Mouse (Mus musculus) embryonic fibroblast, embryonic 13.5 days (primary cell): ENCODE results near the gene Rnf144b. TPM values are rescaled to one million over a fixed set of nuclear protein-coding genes. Genes with fewer than 3 reads are reported as not detected.

Source experiments
- H3K27ac ChIP-seq: 2 replicates; pipeline ENCODE4 v1.5.1; 2012; ENCODE audit warnings: low read length, control low read depth, inconsistent platforms; ENCODE audit not compliant: insufficient read depth
- H3K4me1 ChIP-seq: 2 replicates; pipeline ENCODE4 v1.6.1; 2011; ENCODE audit warnings: low read length; ENCODE audit not compliant: control insufficient read depth, insufficient read depth
- H3K4me3 ChIP-seq: 2 replicates; pipeline ENCODE4 v1.5.1; 2011; ENCODE audit warnings: mild to moderate bottlenecking, control low read depth, low read length; ENCODE audit not compliant: insufficient read depth
- CTCF ChIP-seq: IDR thresholded peaks from 2 replicates; pipeline ENCODE4 v1.5.1; 2011; ENCODE audit warnings: mild to moderate bottlenecking, control low read depth, low read length, moderate library complexity, borderline replicate concordance; ENCODE audit not compliant: insufficient read depth
- POLR2A ChIP-seq: IDR thresholded peaks from 2 replicates; pipeline ENCODE4 v1.6.1; 2011; ENCODE audit warnings: low read depth, mild to moderate bottlenecking, control low read depth, low read length, moderate library complexity
- polyA plus RNA-seq: library from polyadenylated mRNA; stranded (reverse); fragments of >200 nt; gene quantifications from 2 replicates; pipeline ENCODE4 v1.2.4, GENCODE M21; 2011; ENCODE audit warnings: low read depth; ENCODE audit not compliant: missing spikeins, insufficient read length

Rnf144b gene
- 1.4 and 1.5 TPM in 2 replicates for polyA plus RNA-seq

DNA sequence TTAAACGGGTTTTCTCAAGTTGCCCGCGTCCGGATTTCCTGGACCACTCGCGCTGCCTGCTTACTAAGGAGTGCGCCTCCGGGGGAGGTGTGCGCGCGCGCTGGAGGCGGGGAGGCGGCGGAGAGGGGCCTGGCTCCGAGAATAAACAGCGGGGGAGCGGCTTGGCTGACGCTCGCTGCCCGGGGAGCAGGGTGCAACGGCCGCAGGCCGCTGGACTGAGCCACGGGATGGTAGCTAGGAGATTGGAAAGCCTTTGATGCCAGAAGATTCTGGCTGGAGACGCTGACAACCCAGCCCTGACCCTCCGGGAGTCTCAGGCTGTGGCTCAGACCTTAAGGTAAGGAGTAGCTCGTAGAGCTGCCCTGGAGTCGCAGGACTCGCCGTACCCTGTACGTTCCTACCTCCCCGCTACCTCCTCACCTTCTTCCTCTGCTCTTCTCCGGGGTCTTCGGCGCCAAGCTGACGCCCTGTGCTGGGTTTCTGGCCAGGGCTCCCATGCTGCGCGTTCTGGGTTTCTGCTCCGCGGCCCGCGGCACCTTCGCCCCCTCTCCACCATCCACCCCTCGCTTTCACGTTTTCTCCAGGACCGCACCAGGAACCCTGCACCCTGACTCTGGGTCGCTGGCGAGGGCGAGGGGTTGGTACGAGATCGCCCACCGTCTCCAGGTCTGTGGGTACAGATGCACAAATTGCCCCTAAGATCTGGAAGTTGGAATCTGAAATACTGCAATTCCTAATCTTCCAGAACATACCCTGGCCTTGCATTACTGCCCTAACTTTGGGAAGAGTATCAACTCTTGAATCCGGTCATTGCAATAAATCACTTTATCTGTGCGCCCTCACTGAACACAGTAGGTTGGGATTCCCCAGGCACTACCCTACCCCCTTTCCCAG lies at the start of gene Rnf144b:
Rnf144b (plus strand) TSS at position 120 of the 894 bp plus-strand sequence.
- TF ChIP-seq POLR2A: no peak; the same call in 1 of the 2 replicates
- TF ChIP-seq CTCF: no peak
- Histone ChIP-seq H3K4me3 (peak within 1 kb of the TSS; percentile 45), H3K27ac (no peak within 1 kb of the TSS), H3K4me1 (peaks cover 7% of the 10 kb centered on the region)

DNA sequence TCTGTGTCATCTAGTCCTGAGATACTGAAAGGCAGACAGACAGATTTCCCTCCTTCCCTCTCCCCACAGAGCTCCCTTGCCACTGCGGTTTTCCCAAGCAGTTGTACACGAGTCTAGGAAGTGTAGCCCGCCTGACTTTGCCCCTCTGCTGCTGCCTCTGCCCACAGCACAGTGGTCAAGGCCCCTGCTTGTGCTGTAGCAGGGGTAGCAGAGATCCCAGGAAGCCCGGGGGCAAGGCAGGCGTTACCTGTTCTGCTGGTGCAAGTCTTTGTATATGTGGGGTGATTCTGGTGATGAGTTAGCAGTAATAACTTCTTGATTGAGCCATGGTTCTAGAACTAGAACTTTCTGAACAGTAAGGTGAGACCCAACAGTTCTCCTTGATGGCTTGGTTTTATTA lies 46.3 kb upstream of the Rnf144b start:
- H3K4me3 ChIP-seq: no peak overlapping the region
- H3K4me1 ChIP-seq: no peaks in the 10 kb centered on the region
- TF ChIP-seq POLR2A (no peak), CTCF (no peak)
- no peak overlapping the region for H3K27ac ChIP-seq

- TF ChIP-seq POLR2A: no peak
- TF ChIP-seq CTCF: no peak
- Histone ChIP-seq H3K4me3 (no peak overlapping the region), H3K4me1 (no peaks in the 10 kb centered on the region), H3K27ac (no peak overlapping the region)
Measured at GRCm38 (mm10) chr13:47077367-47077766, 45.1 kb upstream of the Rnf144b start.

DNA sequence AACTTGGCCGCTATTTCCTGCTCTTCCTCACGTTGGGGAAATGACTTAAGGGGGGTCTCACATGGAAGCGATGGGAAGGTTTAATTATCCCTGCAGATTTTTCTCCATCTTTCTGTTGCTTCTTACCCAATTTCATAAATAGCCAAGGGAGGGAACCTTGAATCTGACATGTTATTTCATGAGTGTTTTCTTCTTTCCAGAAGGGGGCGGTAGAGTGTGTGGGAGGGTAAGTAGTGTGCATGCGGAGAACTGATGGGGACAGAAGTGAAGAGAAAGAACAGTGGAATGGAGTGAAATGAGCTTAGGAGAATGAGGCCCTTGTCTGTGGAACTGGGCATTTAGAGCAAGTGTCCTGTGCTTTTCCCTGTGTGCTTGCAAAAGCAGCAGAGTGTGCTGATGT lies 43.7 kb upstream of the Rnf144b start:
- Histone ChIP-seq H3K4me1 (no peaks in the 10 kb centered on the region), H3K4me3 (no peak overlapping the region), H3K27ac (no peak overlapping the region)
- TF ChIP-seq POLR2A (no peak), CTCF (no peak)

DNA sequence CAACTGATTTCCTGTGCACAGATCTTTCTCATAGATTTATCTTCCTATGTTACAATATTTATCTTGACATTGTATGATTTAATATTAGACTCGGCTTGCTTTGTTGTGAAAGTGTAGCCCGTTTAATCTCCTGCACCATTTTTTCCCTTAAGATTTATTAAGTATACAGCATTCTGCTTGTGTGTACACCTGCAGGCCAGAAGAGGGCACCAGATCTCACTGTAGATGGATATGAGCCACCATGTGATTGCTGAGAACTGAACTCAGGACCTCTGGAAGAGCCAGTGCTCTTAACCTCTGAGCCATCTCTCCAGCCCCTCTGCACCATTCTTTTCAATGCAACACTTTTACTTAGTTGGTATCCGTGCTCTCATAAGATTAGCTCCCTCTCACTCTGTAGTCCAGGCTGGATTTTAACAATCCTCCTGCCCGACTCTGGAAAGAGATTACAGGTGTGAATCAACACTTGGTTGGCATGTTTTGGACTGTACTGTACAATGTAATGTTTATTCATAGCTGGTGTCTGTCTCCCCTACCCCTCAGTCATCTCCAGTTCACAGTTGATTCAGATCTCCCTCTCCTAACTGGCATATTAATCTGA lies 41.5 kb upstream of the Rnf144b start:
- TF ChIP-seq POLR2A: no peak
- no peak for TF ChIP-seq CTCF
- no peak overlapping the region for H3K4me3 ChIP-seq
- no peaks in the 10 kb centered on the region for H3K4me1 ChIP-seq
- no peak overlapping the region for H3K27ac ChIP-seq

DNA sequence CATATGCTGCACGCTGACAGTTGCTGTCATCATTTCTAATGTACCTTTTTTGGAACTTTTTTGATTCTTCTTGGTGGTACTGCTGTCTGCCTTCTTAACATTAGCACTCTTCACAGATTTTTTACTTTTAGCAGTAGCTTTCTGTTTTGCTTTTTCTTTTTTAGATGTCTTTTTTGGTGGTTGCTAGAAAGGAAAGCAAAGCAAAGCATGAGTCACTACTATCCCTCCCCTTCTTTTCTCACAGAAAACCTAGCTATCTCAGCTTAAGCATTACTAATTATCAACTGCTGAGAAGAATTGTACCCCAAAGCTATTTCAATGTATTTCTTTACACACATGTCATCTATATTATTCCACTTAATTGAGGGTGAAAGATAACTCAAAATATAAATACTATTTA lies 34.0 kb upstream of the Rnf144b start:
- Histone ChIP-seq H3K27ac (no peak overlapping the region), H3K4me1 (no peaks in the 10 kb centered on the region), H3K4me3 (no peak overlapping the region)
- no peak for TF ChIP-seq POLR2A
- no peak for TF ChIP-seq CTCF

GRCm38 (mm10) chr13:47089271-47089670 lies 33.2 kb upstream of the Rnf144b start:
- TF ChIP-seq CTCF (no peak), POLR2A (no peak)
- Histone ChIP-seq H3K4me1 (peaks cover 2% of the 10 kb centered on the region; the same call in 1 of the 2 replicates), H3K27ac (peak overlapping the region; percentile 57; the same call in 1 of the 2 replicates), H3K4me3 (no peak overlapping the region)

GRCm38 (mm10) chr13:47093791-47094190 lies 28.7 kb upstream of the Rnf144b start:
- TF ChIP-seq CTCF (no peak), POLR2A (no peak)
- Histone ChIP-seq H3K27ac (peak overlapping the region; percentile 45), H3K4me1 (peaks cover 2% of the 10 kb centered on the region), H3K4me3 (no peak overlapping the region)

DNA sequence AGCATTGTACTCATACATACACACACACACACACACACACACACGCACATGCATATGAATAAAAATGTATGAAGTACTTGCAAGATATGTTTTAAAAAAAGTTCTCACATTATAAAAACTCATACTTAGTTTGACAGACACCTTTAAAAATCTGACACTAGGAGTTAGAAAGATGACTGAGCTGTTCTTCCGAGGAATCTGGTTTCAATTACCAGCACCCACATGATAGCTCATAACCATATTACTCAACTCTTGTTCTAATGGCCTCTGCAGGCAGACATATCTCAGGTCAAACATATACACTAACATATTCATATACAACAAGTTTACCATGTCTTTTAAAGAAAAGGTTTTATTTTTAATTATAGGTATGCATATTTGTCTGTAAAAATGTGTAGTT lies 25.9 kb upstream of the Rnf144b start:
- no peak overlapping the region for H3K4me3 ChIP-seq
- H3K27ac ChIP-seq: peak overlapping the region; percentile 36; the same call in 1 of the 2 replicates
- no peak for TF ChIP-seq CTCF
- TF ChIP-seq POLR2A: no peak
- H3K4me1 ChIP-seq: peaks cover 2% of the 10 kb centered on the region

DNA sequence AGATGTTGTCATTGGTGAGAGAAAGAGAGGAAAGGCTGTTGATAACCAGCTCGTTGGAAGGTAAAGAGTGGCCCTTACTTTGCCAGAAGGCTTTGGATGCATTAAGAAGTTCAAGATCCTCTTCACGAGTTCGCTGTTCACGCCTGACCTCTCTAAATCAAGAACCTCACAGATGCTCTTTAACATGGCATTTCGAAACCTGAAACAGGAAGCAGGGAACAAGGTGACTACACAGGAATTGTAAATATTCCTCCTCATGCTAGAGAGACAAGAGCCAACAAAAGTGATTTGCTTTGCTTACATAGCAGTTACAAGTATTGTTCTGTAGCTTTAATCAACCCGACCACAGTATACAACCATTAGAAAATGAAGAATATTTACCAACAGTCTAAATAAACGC lies 23.2 kb upstream of the Rnf144b start:
- H3K4me3 ChIP-seq: no peak overlapping the region
- H3K4me1 ChIP-seq: peaks cover 2% of the 10 kb centered on the region
- no peak for TF ChIP-seq POLR2A
- no peak for TF ChIP-seq CTCF
- no peak overlapping the region for H3K27ac ChIP-seq
